Mouse (Mus musculus) 3T3-L1 (cell line): ENCODE results near the gene Srp54c.

ENCODE experiments used
- DNase-seq: peaks from one replicate; pipeline ENCODE4 v3.0.0-alpha.2; 2015; ENCODE audit warnings: low read depth, low spot score

The Srp54c gene

GRCm38 (mm10) chr12:55311841-55312240 lies 81.9 kb downstream of the Srp54c start:
- DNase-seq: no peak
